Mouse (Mus musculus) cerebellum, adult 2 months (tissue): ENCODE results near the gene Rasgrp2. TPM values are rescaled to one million over a fixed set of nuclear protein-coding genes. Genes with fewer than 3 reads are reported as not detected.

ENCODE experiments used
- DNase-seq, 2 experiments: peaks; one replicate each; pipeline ENCODE4 v3.0.0; 2021
- H3K27ac ChIP-seq: fragments of 200-500 bp; 2 replicates; pipeline ENCODE4 v1.5.1; 2012; ENCODE audit warnings: low read length, control low read depth, inconsistent platforms; ENCODE audit not compliant: insufficient read depth
- H3K27me3 ChIP-seq: fragments of 200-500 bp; 2 replicates; pipeline ENCODE4 v1.6.1; 2012; ENCODE audit warnings: inconsistent platforms, mild to moderate bottlenecking, low read length, moderate library complexity; ENCODE audit not compliant: control insufficient read depth, insufficient read depth
- H3K4me1 ChIP-seq: fragments of 200-500 bp; 2 replicates; pipeline ENCODE4 v1.6.1; 2011; ENCODE audit warnings: low read length; ENCODE audit not compliant: control insufficient read depth, insufficient read depth
- H3K4me3 ChIP-seq: fragments of 200-500 bp; replicated peaks from 2 replicates; pipeline ENCODE3; 2011; ENCODE audit warnings: mild to moderate bottlenecking, low read depth, low read length, control low read depth; ENCODE audit not compliant: insufficient read depth
- CTCF ChIP-seq: fragments of 200-500 bp; IDR thresholded peaks from 2 replicates; pipeline ENCODE4 v1.5.1; 2011; ENCODE audit warnings: low read depth, mild to moderate bottlenecking, control low read depth, low read length, moderate library complexity, borderline replicate concordance; ENCODE audit not compliant: insufficient read depth
- POLR2A ChIP-seq: fragments of 200-500 bp; IDR thresholded peaks from 2 replicates; pipeline ENCODE4 v1.6.1; 2011; ENCODE audit warnings: low read length, control low read depth, borderline replicate concordance; ENCODE audit not compliant: insufficient read depth
- WGBS: fragments of 180-500 bp; shearing (Covaris S2); methylation state at CpG from one replicate; pipeline ENCODE4 v1.1.7; 2018; 5-methylcytosine and 5-hydroxymethylcytosine counted together
- polyA plus RNA-seq: library from polyadenylated mRNA; depleted of rRNA; stranded (reverse); fragments of >200 nt; gene quantifications from 2 replicates; pipeline ENCODE4 v1.2.3, GENCODE M21; 2012

The Rasgrp2 gene
- polyA plus RNA-seq, 1 experiment = 90.1 TPM

DNA sequence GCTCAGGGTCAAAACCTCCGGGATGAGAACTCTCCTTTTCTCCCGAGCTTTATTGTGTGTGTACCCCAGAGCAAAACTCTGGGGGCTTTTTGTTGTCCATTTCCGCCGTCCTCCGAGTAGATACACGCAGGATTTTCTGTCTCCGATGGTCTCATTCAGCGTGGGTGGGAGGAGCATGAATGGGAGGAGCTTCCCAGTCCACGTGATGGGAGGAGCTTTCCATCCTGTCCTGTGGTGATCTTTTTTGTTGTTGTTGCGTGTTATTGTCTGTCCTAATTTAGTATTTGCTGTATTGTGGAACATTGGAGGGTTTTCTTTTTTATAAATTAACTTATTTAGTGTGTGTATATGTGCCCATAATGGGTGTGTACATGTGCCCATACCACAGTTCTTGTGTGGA lies 6.3 kb downstream of the Rasgrp2 start:
- DNase-seq = no peak
- no peak for TF ChIP-seq CTCF
- no peak for TF ChIP-seq POLR2A
- 70% methylated on average over 10 of the region's 10 CpGs for WGBS
- Histone ChIP-seq H3K27ac (no peak overlapping the region), H3K27me3 (no peaks in the 10 kb centered on the region), H3K4me3 (no peak overlapping the region), H3K4me1 (peaks cover 12% of the 10 kb centered on the region; the same call in 1 of the 2 replicates)

DNA sequence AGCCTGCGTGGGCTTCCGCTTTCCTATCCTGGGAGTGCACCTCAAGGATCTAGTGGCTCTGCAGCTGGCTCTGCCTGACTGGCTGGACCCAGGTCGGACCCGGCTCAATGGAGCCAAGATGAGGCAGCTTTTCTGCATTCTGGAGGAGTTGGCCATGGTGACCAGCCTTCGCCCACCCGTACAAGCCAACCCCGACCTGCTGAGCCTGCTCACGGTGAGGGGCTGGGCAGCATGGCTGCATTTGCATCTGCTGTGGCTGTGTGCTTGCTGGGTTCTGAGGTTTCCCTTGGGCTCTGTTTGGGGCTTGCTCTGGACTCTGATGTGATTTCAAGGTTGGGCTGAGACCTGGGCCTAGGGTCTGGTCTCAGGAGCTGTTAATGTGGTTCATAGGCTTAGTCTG lies 8.0 kb downstream of the Rasgrp2 start:
- H3K27me3 ChIP-seq = no peaks in the 10 kb centered on the region
- TF ChIP-seq POLR2A (no peak), CTCF (no peak)
- no peak for DNase-seq
- H3K4me1 ChIP-seq = peaks cover 10% of the 10 kb centered on the region; the same call in 1 of the 2 replicates
- H3K27ac ChIP-seq = no peak overlapping the region
- H3K4me3 ChIP-seq = no peak overlapping the region
- WGBS = 69% methylated on average over 8 of the region's 8 CpGs

DNA sequence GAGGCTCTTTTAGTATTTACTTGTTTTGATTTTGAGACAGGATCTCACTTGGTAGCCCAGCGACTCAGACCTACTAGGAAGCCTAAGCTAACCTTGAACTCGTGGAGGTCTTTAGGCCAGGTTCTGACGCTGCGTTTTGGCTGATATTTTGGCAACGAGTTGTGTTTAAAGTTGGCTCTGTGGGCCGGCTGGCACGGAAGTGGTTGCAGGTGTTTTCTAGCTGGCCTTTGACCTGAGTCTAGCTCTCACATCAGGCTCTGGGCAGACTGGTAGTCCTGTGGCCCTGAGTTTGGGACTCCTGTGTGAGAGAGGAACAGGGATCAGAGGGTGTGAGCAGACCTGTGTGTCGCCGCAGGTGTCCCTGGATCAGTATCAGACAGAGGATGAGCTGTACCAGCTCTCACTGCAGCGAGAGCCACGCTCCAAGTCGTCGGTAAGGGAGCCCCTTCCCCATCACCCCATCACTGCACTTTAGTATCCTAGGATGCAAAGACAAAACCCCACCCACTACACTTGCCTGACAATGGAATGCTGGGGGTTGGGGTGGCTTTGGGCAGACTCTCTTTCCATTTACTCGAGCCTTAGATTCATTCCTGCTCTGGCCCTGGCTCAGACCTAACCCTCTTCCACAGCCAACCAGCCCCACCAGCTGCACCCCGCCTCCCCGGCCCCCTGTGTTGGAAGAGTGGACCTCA lies 8.8 kb downstream of the Rasgrp2 start:
- H3K4me3 ChIP-seq = no peak overlapping the region
- DNase-seq = no peak
- H3K27ac ChIP-seq = no peak overlapping the region
- H3K4me1 ChIP-seq = peaks cover 10% of the 10 kb centered on the region; the same call in 1 of the 2 replicates
- WGBS = 67% methylated on average over 16 of the region's 16 CpGs
- no peak for TF ChIP-seq POLR2A
- no peak for TF ChIP-seq CTCF
- no peaks in the 10 kb centered on the region for H3K27me3 ChIP-seq

DNA sequence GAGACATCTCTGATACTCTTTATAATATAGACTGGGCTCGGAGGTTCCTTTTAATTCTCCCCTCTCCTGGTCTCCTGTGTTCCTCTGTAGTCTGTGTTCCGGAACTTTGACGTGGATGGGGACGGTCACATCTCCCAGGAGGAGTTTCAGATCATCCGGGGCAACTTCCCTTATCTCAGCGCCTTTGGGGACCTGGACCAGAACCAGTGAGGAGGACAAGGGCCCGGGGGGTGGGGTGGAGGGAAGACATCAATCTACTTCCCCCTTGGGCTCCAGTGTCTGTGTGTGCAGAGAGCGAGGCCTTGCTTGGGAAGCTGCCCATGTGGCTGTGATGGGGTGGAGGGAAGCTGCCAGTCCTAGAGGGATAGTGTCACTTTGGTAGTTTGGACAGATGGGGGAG lies 9.6 kb downstream of the Rasgrp2 start:
- no peaks in the 10 kb centered on the region for H3K27me3 ChIP-seq
- 65% methylated on average over 8 of the region's 8 CpGs for WGBS
- H3K4me1 ChIP-seq = peaks cover 10% of the 10 kb centered on the region; the same call in 1 of the 2 replicates
- no peak overlapping the region for H3K4me3 ChIP-seq
- DNase-seq = peak; percentile 28 to 51
- H3K27ac ChIP-seq = no peak overlapping the region
- no peak for TF ChIP-seq CTCF
- no peak for TF ChIP-seq POLR2A

DNA sequence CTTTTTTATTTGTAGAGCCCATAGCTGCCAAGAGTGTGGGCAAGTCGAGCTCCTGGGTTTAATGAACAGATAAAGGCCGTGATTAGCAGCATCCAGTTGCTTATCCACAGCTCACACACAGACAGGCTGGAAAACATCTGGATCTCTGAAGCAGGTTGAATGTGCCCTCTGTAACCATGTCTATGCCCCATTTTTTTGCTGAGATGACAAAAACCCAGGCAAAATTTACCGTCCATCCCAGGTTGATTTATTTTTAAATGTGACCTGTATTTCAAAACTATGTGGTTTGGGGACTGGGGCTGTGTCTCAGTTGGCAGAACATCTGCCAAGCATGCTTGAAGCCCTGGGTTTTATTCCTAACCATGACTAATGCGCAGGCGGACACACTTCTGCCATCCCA lies 10.0 kb downstream of the Rasgrp2 start:
- WGBS = 53% methylated on average over 5 of the region's 5 CpGs
- Histone ChIP-seq H3K27ac (no peak overlapping the region), H3K4me3 (no peak overlapping the region), H3K4me1 (peaks cover 10% of the 10 kb centered on the region; the same call in 1 of the 2 replicates), H3K27me3 (no peaks in the 10 kb centered on the region)
- TF ChIP-seq CTCF (no peak), POLR2A (no peak)
- no peak for DNase-seq

DNA sequence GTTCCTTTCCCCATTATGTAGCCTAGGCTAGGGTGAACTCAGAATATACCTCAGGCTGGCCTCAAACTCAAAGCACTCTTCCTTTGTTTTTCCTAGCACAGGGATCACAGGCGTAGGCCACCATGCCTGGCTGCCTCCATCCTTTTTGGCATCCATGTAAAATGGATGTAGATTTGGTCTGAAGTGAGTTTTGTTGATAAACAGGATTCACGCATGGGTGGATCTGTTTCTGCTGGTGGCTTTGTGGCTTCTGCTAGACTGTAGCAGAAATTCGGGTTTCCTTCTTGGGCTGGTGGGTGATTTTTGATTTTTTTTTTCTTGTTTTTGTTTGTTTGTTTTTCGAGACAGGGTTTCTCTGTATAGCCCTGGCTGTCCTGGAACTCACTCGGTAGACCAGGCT lies 10.8 kb downstream of the Rasgrp2 start:
- WGBS = 88% methylated on average over 5 of the region's 5 CpGs
- no peak for TF ChIP-seq POLR2A
- no peak for TF ChIP-seq CTCF
- DNase-seq = no peak
- Histone ChIP-seq H3K27me3 (no peaks in the 10 kb centered on the region), H3K27ac (no peak overlapping the region), H3K4me1 (peaks cover 10% of the 10 kb centered on the region; the same call in 1 of the 2 replicates), H3K4me3 (no peak overlapping the region)

DNA sequence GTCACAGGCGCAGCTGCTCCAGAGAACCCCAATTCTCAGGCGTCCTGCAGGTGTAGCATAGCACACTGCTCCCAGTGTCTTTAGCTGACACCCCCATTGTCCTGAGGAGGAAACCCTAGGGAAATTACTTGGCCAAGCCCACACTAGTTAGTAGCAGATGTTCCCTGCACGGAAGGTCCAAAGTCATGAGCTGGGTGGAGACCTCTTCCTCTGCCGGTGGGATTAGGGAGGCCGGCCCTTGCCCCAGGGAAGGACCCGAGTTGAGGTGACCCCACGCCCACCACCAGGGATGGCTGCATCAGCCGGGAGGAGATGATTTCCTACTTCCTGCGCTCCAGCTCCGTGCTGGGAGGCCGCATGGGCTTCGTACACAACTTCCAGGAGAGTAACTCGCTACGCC lies 13.7 kb downstream of the Rasgrp2 start:
- H3K4me1 ChIP-seq = peaks cover 13% of the 10 kb centered on the region; the same call in 1 of the 2 replicates
- TF ChIP-seq CTCF (no peak), POLR2A (no peak)
- no peak overlapping the region for H3K4me3 ChIP-seq
- DNase-seq = no peak
- WGBS = 67% methylated on average over 14 of the region's 14 CpGs
- no peak overlapping the region for H3K27ac ChIP-seq
- no peaks in the 10 kb centered on the region for H3K27me3 ChIP-seq

DNA sequence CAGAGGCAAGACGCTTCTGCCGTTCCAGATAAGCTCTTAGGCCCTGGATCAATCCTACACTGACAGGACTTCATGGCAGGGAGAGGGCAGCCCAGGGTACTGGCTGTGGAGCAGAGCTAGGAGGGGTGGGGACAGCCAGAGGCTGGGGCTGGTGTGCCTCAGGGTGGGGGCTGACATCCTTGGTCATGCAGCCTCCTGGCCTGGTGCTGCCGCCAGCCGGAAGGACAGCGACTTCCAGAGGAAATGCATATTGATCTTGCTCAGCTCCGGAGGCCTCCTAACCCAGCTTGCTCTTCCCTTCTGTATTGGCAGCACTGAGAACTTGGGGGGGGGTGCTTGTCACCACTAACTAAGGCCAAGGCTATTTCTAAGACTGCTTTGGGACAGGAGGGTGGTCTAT lies 16.3 kb downstream of the Rasgrp2 start:
- Histone ChIP-seq H3K27me3 (no peaks in the 10 kb centered on the region), H3K4me1 (0 out of 2 replicates have a peak, but pooled peaks cover 3% of the 10 kb centered on the region), H3K27ac (no peak overlapping the region), H3K4me3 (no peak overlapping the region)
- DNase-seq = no peak
- 60% methylated on average over 6 of the region's 6 CpGs for WGBS
- TF ChIP-seq CTCF (no peak), POLR2A (no peak)
